ENCODE assay signal across 18 mouse cellular contexts in genomic region chr8:35891769-35892168, GRCm38 (mm10).
A peak's percentile ranks its signal among the peaks of the same experiment; 100 is the strongest.
DNase-seq lines count a peak whose midpoint lies in the region; ATAC-seq and TF ChIP-seq lines count a peak whose summit lies in the region.
"Had no signal": no experiment of that assay in that cellular context is flagged by ENCODE, and none has a peak within 500 bp of the region (broad histone marks: within the 10 kb centered on the region; RNA-seq: fewer than 3 reads in every experiment).

No protein-coding gene starts in this region.

- no peak for TF ChIP-seq POLR2A in CH12.LX (IDR thresholded peaks at IDR 0.05; ENCODE audit: low read depth, low read length)

- H3K27ac ChIP-seq in kidney, embryonic 15.5 days: no peak overlapping the region
- H3K27ac ChIP-seq in CH12.LX (ENCODE audit: insufficient read depth, low read depth): no peak overlapping the region
- no peak overlapping the region for H3K27ac ChIP-seq in embryonic facial prominence, embryonic 15.5 days (replicated peaks)
- no peak overlapping the region for H3K27ac ChIP-seq in neural tube, embryonic 15.5 days (replicated peaks)
- H3K27ac ChIP-seq: hindbrain, embryonic 12.5 days; limb, embryonic 10.5 days; liver, embryonic 13.5 days; macrophage; neural tube, embryonic 12.5 days had no signal

- no peak overlapping the region for H3K9ac ChIP-seq in kidney, embryonic 15.5 days
- no peak overlapping the region for H3K9ac ChIP-seq in CH12.LX (ENCODE audit: insufficient read depth, low read depth)
- no peak overlapping the region for H3K9ac ChIP-seq in embryonic facial prominence, embryonic 15.5 days
- no peak overlapping the region for H3K9ac ChIP-seq in neural tube, embryonic 15.5 days (replicated peaks)
- H3K9ac ChIP-seq: hindbrain, embryonic 12.5 days; liver, embryonic 13.5 days; neural tube, embryonic 12.5 days had no signal

- no peak for TF ChIP-seq CTCF in CH12.LX (conservative IDR thresholded peaks at IDR 0.05 in 1 of 2, IDR thresholded peaks at IDR 0.05 in 1 of 2; ENCODE audit: low read depth in 2 of 2, low read length in 2 of 2)

- dilution Hi-C loops in CH12.LX (cut with MboI; ENCODE audit: extremely low pct_ligation_motif_present, extremely low pct_unique_long_range_greater_than_20kb, low sequenced_read_pairs): no loop called here

- peak; percentile 71 for TF ChIP-seq EP300 in CH12.LX (IDR thresholded peaks at IDR 0.05; ENCODE audit: low read length)

- H3K79me2 ChIP-seq in CH12.LX (replicated peaks; ENCODE audit: control insufficient read depth, extremely low read depth, insufficient read depth, poor library complexity, severe bottlenecking): no peaks in the 10 kb centered on the region

- H3K4me1 ChIP-seq in kidney, embryonic 15.5 days: peaks cover 15% of the 10 kb centered on the region; the same call in 1 of the 2 replicates
- peaks cover 14 to 30% of the 10 kb centered on the region in 2 experiments for H3K4me1 ChIP-seq in CH12.LX (ENCODE audit: control insufficient read depth in 1 of 2, insufficient read depth in 2 of 2)
- no peaks in the 10 kb centered on the region for H3K4me1 ChIP-seq in embryonic facial prominence, embryonic 15.5 days
- H3K4me1 ChIP-seq in neural tube, embryonic 15.5 days: 0 out of 2 replicates have a peak, but pooled peaks cover 7% of the 10 kb centered on the region
- H3K4me1 ChIP-seq: hindbrain, embryonic 12.5 days; liver, embryonic 13.5 days; neural tube, embryonic 12.5 days had no signal

- H3K27me3 ChIP-seq in kidney, embryonic 15.5 days: no peaks in the 10 kb centered on the region
- H3K27me3 ChIP-seq in CH12.LX (replicated peaks): peaks cover 4% of the 10 kb centered on the region
- H3K27me3 ChIP-seq in embryonic facial prominence, embryonic 15.5 days: no peaks in the 10 kb centered on the region
- no peaks in the 10 kb centered on the region for H3K27me3 ChIP-seq in neural tube, embryonic 15.5 days (replicated peaks)
- H3K27me3 ChIP-seq: hindbrain, embryonic 12.5 days; liver, embryonic 13.5 days; neural tube, embryonic 12.5 days had no signal

- no peaks in the 10 kb centered on the region for H3K9me3 ChIP-seq in kidney, embryonic 15.5 days (replicated peaks)
- H3K9me3 ChIP-seq in CH12.LX (replicated peaks; ENCODE audit: low read length): no peaks in the 10 kb centered on the region
- H3K9me3 ChIP-seq in embryonic facial prominence, embryonic 15.5 days (replicated peaks): no peaks in the 10 kb centered on the region
- no peaks in the 10 kb centered on the region for H3K9me3 ChIP-seq in neural tube, embryonic 15.5 days (replicated peaks)
- H3K9me3 ChIP-seq: hindbrain, embryonic 12.5 days; limb, embryonic 10.5 days; liver, embryonic 13.5 days; neural tube, embryonic 12.5 days had no signal

- no peak overlapping the region for H3K4me3 ChIP-seq in kidney, embryonic 15.5 days (replicated peaks)
- no peak overlapping the region for H3K4me3 ChIP-seq in CH12.LX (replicated peaks in 1 of 3; ENCODE audit: low read depth in 2 of 3, low read length in 2 of 3, poor library complexity in 1 of 3)
- H3K4me3 ChIP-seq in embryonic facial prominence, embryonic 15.5 days (replicated peaks): no peak overlapping the region
- H3K4me3 ChIP-seq in neural tube, embryonic 15.5 days (replicated peaks): no peak overlapping the region
- H3K4me3 ChIP-seq: hindbrain, embryonic 12.5 days; limb, embryonic 10.5 days; liver, embryonic 13.5 days; neural tube, embryonic 12.5 days had no signal

- in situ Hi-C loops in CH12.LX (cut with MboI; ENCODE audit: low pct_ligation_motif_present, low pct_unique_long_range_greater_than_20kb, low sequenced_read_pairs): no loop called here

- WGBS in kidney, embryonic 15.5 days: 76% methylated on average over 6 of the region's 6 CpGs
- WGBS in embryonic facial prominence, embryonic 15.5 days: 82% methylated on average over 6 of the region's 6 CpGs
- whole genome bisulfite sequencing in neural tube, embryonic 15.5 days: 67% methylated on average over 6 of the region's 6 CpGs

- DNase-seq in kidney, adult 18-20 months: peak; percentile 11
- peak; percentile 86 for DNase-seq in CH12.LX (ENCODE audit: extremely low read depth)
- DNase-seq in heart, postnatal 4 days: peak; percentile 53
- no peak for DNase-seq in B cell, adult 2 months
- DNase-seq: adrenal gland, postnatal 25 days; liver, embryonic 13.5 days; midbrain, embryonic 14.5 days; retina, postnatal 1 day; spleen, adult 18-20 months; thymus, postnatal 36 days had no signal

- TF ChIP-seq RAD21 in CH12.LX (IDR thresholded peaks at IDR 0.05; ENCODE audit: low read depth, low read length): no peak

- ATAC-seq in kidney, embryonic 15.5 days (replicated peaks; ENCODE audit: low FRiP score): no peak
- peak; percentile 69 for ATAC-seq in embryonic facial prominence, embryonic 15.5 days (ENCODE audit: insufficient number of reproducible peaks, low FRiP score, low TSS enrichment, low read depth)
- no peak for ATAC-seq in neural tube, embryonic 15.5 days (ENCODE audit: low FRiP score)
- ATAC-seq: intestine, embryonic 16.5 days had no signal

- no peaks in the 10 kb centered on the region for H3K36me3 ChIP-seq in kidney, embryonic 15.5 days
- H3K36me3 ChIP-seq in CH12.LX (replicated peaks in 1 of 2; ENCODE audit: control insufficient read depth in 1 of 2, insufficient read depth in 1 of 2, low read length in 1 of 2): no peaks in the 10 kb centered on the region
- H3K36me3 ChIP-seq in embryonic facial prominence, embryonic 15.5 days: no peaks in the 10 kb centered on the region
- H3K36me3 ChIP-seq in neural tube, embryonic 15.5 days: no peaks in the 10 kb centered on the region
- H3K36me3 ChIP-seq: hindbrain, embryonic 12.5 days; limb, embryonic 10.5 days; liver, embryonic 13.5 days; neural tube, embryonic 12.5 days had no signal

- H3K4me2 ChIP-seq in kidney, embryonic 15.5 days: no peak overlapping the region
- H3K4me2 ChIP-seq in CH12.LX (ENCODE audit: insufficient read depth, low read depth, poor library complexity, severe bottlenecking): peak overlapping the region; percentile 41; the same call in 1 of the 2 replicates
- H3K4me2 ChIP-seq in embryonic facial prominence, embryonic 15.5 days (replicated peaks): no peak overlapping the region
- no peak overlapping the region for H3K4me2 ChIP-seq in neural tube, embryonic 15.5 days
- H3K4me2 ChIP-seq: hindbrain, embryonic 12.5 days; liver, embryonic 13.5 days; neural tube, embryonic 12.5 days had no signal

TF ChIP-seq in CH12.LX, 34 proteins besides CTCF, POLR2A, EP300 and RAD21 (continues in another document):
- TF ChIP-seq BHLHE40 (IDR thresholded peaks at IDR 0.05; ENCODE audit: low read depth, low read length) (peak; percentile 70; the same call in 1 of the 2 replicates), HCFC1 (IDR thresholded peaks at IDR 0.05; ENCODE audit: low read depth, low read length) (peak; percentile 28; the same call in 1 of the 2 replicates), ZKSCAN1 (IDR thresholded peaks at IDR 0.05; ENCODE audit: borderline replicate concordance, low read depth, low read length) (no peak), JUND (conservative IDR thresholded peaks at IDR 0.05; ENCODE audit: low read depth, low read length) (no peak), ZC3H11A (IDR thresholded peaks at IDR 0.05; ENCODE audit: low read depth, low read length) (no peak), NELFE (IDR thresholded peaks at IDR 0.05; ENCODE audit: low read depth, low read length) (no peak), MAZ (IDR thresholded peaks at IDR 0.05; ENCODE audit: low read depth, low read length) (no peak), SIN3A (IDR thresholded peaks at IDR 0.05; ENCODE audit: low read length) (peak; percentile 80), ETS1 (conservative IDR thresholded peaks at IDR 0.05; ENCODE audit: low read depth, low read length) (peak; percentile 70; the same call in 1 of the 2 replicates), TCF12 (IDR thresholded peaks at IDR 0.05; ENCODE audit: low read depth, low read length) (peak; percentile 65; the same call in 1 of the 2 replicates), MEF2A (IDR thresholded peaks at IDR 0.05; ENCODE audit: borderline replicate concordance, low read depth, low read length) (peak; percentile 81), SMC3 (IDR thresholded peaks at IDR 0.05; ENCODE audit: low read depth, low read length) (no peak), CHD1 (IDR thresholded peaks at IDR 0.05; ENCODE audit: low read depth, low read length) (no peak), JUN (IDR thresholded peaks at IDR 0.05; ENCODE audit: insufficient read depth, low read depth, low read length) (peak; percentile 25; the same call in 1 of the 2 replicates), UBTF (IDR thresholded peaks at IDR 0.05; ENCODE audit: low read depth, low read length) (no peak), MXI1 (IDR thresholded peaks at IDR 0.05; ENCODE audit: low read depth, low read length) (peak; percentile 54; the same call in 1 of the 2 replicates), CHD2 (IDR thresholded peaks at IDR 0.05; ENCODE audit: low read length) (peak; percentile 33; the same call in 1 of the 2 replicates), USF1 (IDR thresholded peaks at IDR 0.05; ENCODE audit: low read depth, low read length) (no peak), KAT2A (IDR thresholded peaks at IDR 0.05; ENCODE audit: insufficient replicate concordance, low read length) (no peak), MAFK (IDR thresholded peaks at IDR 0.05; ENCODE audit: insufficient replicate concordance, low read length) (peak; percentile 74), ZMIZ1 (IDR thresholded peaks at IDR 0.05; ENCODE audit: low read depth, low read length) (no peak), ELF1 (IDR thresholded peaks at IDR 0.05; ENCODE audit: low read depth, low read length) (no peak; the same call in 1 of the 2 replicates), ZNF384 (IDR thresholded peaks at IDR 0.05; ENCODE audit: low read depth, low read length) (no peak), RCOR1 (conservative IDR thresholded peaks at IDR 0.05; ENCODE audit: low read depth, low read length) (peak; percentile 80; the same call in 1 of the 2 replicates), GABPA (IDR thresholded peaks at IDR 0.05; ENCODE audit: insufficient replicate concordance, low read depth, low read length) (no peak), USF2 (conservative IDR thresholded peaks at IDR 0.05; ENCODE audit: low read depth, low read length) (no peak), MYC (IDR thresholded peaks at IDR 0.05; ENCODE audit: low read depth, low read length) (0 out of 2 replicates have a peak, but pooled peaks have one; percentile 18), POLR2AphosphoS2 (IDR thresholded peaks at IDR 0.05; ENCODE audit: low read depth, low read length) (no peak), E2F4 (IDR thresholded peaks at IDR 0.05; ENCODE audit: insufficient replicate concordance, low read depth, low read length) (no peak), NRF1 (IDR thresholded peaks at IDR 0.05; ENCODE audit: low read depth, low read length) (0 out of 2 replicates have a peak, but pooled peaks have one; percentile 20), IRF4 (IDR thresholded peaks at IDR 0.05; ENCODE audit: low read depth, low read length) (peak; percentile 72), MAX (IDR thresholded peaks at IDR 0.05; ENCODE audit: low read length) (peak; percentile 57; the same call in 1 of the 2 replicates)

Comparison
In these comparisons a context has a peak if more than half of its experiments do, and no peak if none do; other contexts are left out.
1. DNase-seq: peak in kidney, adult 18-20 months (single experiment), CH12.LX (single experiment) and heart, postnatal 4 days (single experiment); none in B cell, adult 2 months (0 of 2).